In genomic region chr9:46016417-46016816, GRCm38 (mm10) we compare ENCODE assay signal across 15 mouse cellular contexts. TPM values are rescaled to one million over a fixed set of nuclear protein-coding genes. Genes with fewer than 3 reads are reported as not detected.
A peak's percentile ranks its signal among the peaks of the same experiment; 100 is the strongest.
DNase-seq lines count a peak whose midpoint lies in the region; ATAC-seq and TF ChIP-seq lines count a peak whose summit lies in the region.
"Had no signal": no experiment of that assay in that cellular context is flagged by ENCODE, and none has a peak within 500 bp of the region (broad histone marks: within the 10 kb centered on the region; RNA-seq: fewer than 3 reads in every experiment).

No protein-coding gene starts in this region.

- no peak for TF ChIP-seq RAD21 in MEL (IDR thresholded peaks at IDR 0.05; ENCODE audit: low read depth, low read length)

- no peak for DNase-seq in heart, postnatal 25 days (ENCODE audit: low spot score)
- no peak for DNase-seq in hindbrain, postnatal 0 days (ENCODE audit: low spot score)
- DNase-seq in hindbrain, embryonic 14.5 days (ENCODE audit: low spot score), result no peak
- no peak for DNase-seq in MEL (ENCODE audit: low read depth, low spot score)
- no peak for DNase-seq in embryonic facial prominence, embryonic 14.5 days (ENCODE audit: low spot score)
- no peak for DNase-seq in testis, postnatal 10 days (ENCODE audit: low spot score)
- DNase-seq: cerebellum, adult 8-10 months; liver, postnatal 0 days; thymus, postnatal 36 days had no signal

- no peaks in the 10 kb centered on the region for H3K27me3 ChIP-seq in heart, embryonic 12.5 days (replicated peaks)
- no peaks in the 10 kb centered on the region for H3K27me3 ChIP-seq in hindbrain, postnatal 0 days (ENCODE audit: insufficient read depth, low read length)
- H3K27me3 ChIP-seq in hindbrain, embryonic 14.5 days (ENCODE audit: control insufficient read depth, insufficient read depth, low read length), result no peaks in the 10 kb centered on the region
- no peaks in the 10 kb centered on the region for H3K27me3 ChIP-seq in MEL (ENCODE audit: control insufficient read depth in 1 of 2, insufficient read depth in 2 of 2, low read length in 2 of 2)
- no peaks in the 10 kb centered on the region for H3K27me3 ChIP-seq in embryonic facial prominence, embryonic 14.5 days (replicated peaks; ENCODE audit: control insufficient read depth, insufficient read depth, low read length)
- H3K27me3 ChIP-seq: limb, embryonic 13.5 days; midbrain, embryonic 13.5 days had no signal

- no peak for TF ChIP-seq POLR2A in MEL (IDR thresholded peaks at IDR 0.05; ENCODE audit: control insufficient read depth in 1 of 2, insufficient read depth in 1 of 2, low read depth in 1 of 2, low read length in 2 of 2, poor library complexity in 1 of 2)

- peaks cover 54% of the 10 kb centered on the region for H3K4me1 ChIP-seq in heart, embryonic 12.5 days (replicated peaks)
- peaks cover 26% of the 10 kb centered on the region for H3K4me1 ChIP-seq in hindbrain, postnatal 0 days (ENCODE audit: insufficient read depth, low read length)
- H3K4me1 ChIP-seq in hindbrain, embryonic 14.5 days (replicated peaks; ENCODE audit: control insufficient read depth, insufficient read depth, low read length), result peaks cover 39% of the 10 kb centered on the region
- peaks cover 3 to 8% of the 10 kb centered on the region in 2 experiments for H3K4me1 ChIP-seq in MEL (ENCODE audit: control insufficient read depth in 1 of 2, insufficient read depth in 2 of 2, low read length in 2 of 2)
- peaks cover 30% of the 10 kb centered on the region for H3K4me1 ChIP-seq in embryonic facial prominence, embryonic 14.5 days (ENCODE audit: control insufficient read depth, insufficient read depth, low read length)

- ATAC-seq in heart, embryonic 12.5 days (ENCODE audit: insufficient number of reproducible peaks, low FRiP score), result no peak
- ATAC-seq in hindbrain, postnatal 0 days, result no peak
- no peak for ATAC-seq in hindbrain, embryonic 14.5 days (ENCODE audit: low FRiP score)
- ATAC-seq in embryonic facial prominence, embryonic 14.5 days (ENCODE audit: low read depth), result no peak
- no peak for ATAC-seq in frontal cortex, adult (ENCODE audit: low TSS enrichment)
- ATAC-seq: CD4-positive, CD25-positive, alpha-beta regulatory T cell, adult 4 months; intestine, embryonic 16.5 days; liver, postnatal 0 days; midbrain, embryonic 13.5 days had no signal

- H3K79me2 ChIP-seq in MEL (ENCODE audit: control insufficient read depth, insufficient read depth, low read length, poor library complexity), result peaks cover 83% of the 10 kb centered on the region

- 71% methylated on average over 4 of the region's 4 CpGs for WGBS in heart, embryonic 12.5 days
- 69% methylated on average over 4 of the region's 4 CpGs for WGBS in hindbrain, postnatal 0 days
- 68% methylated on average over 4 of the region's 4 CpGs for WGBS in hindbrain, embryonic 14.5 days
- 68% methylated on average over 4 of the region's 4 CpGs for WGBS in embryonic facial prominence, embryonic 14.5 days

- intact Hi-C loops in heart, postnatal 25 days (cut with DNase I), result no loop called here

- no peak overlapping the region for H3K9ac ChIP-seq in heart, embryonic 12.5 days
- no peak overlapping the region for H3K9ac ChIP-seq in hindbrain, postnatal 0 days (replicated peaks; ENCODE audit: low read length)
- H3K9ac ChIP-seq in hindbrain, embryonic 14.5 days, result no peak overlapping the region
- no peak overlapping the region for H3K9ac ChIP-seq in MEL (ENCODE audit: control insufficient read depth, low read depth, low read length, poor library complexity, severe bottlenecking)
- no peak overlapping the region for H3K9ac ChIP-seq in embryonic facial prominence, embryonic 14.5 days (ENCODE audit: low read depth, low read length)
- H3K9ac ChIP-seq: limb, embryonic 13.5 days; liver, postnatal 0 days; midbrain, embryonic 13.5 days had no signal

- H3K4me3 ChIP-seq in heart, embryonic 12.5 days, result no peak overlapping the region
- no peak overlapping the region for H3K4me3 ChIP-seq in hindbrain, postnatal 0 days (ENCODE audit: low read length)
- H3K4me3 ChIP-seq in hindbrain, embryonic 14.5 days (replicated peaks; ENCODE audit: low read length), result no peak overlapping the region
- H3K4me3 ChIP-seq in MEL (ENCODE audit: control insufficient read depth in 1 of 2, insufficient read depth in 1 of 2, low read depth in 2 of 2, low read length in 2 of 2), result no peak overlapping the region
- H3K4me3 ChIP-seq in embryonic facial prominence, embryonic 14.5 days (ENCODE audit: low read depth, low read length), result no peak overlapping the region
- H3K4me3 ChIP-seq: midbrain, embryonic 13.5 days had no signal

- peak overlapping the region; percentile 87; the same call in 1 of the 2 replicates for H3K27ac ChIP-seq in heart, embryonic 12.5 days (ENCODE audit: poor library complexity, severe bottlenecking)
- H3K27ac ChIP-seq in hindbrain, postnatal 0 days, result no peak overlapping the region
- no peak overlapping the region for H3K27ac ChIP-seq in hindbrain, embryonic 14.5 days
- no peak overlapping the region for H3K27ac ChIP-seq in MEL (ENCODE audit: control insufficient read depth, low read depth, low read length)
- no peak overlapping the region for H3K27ac ChIP-seq in embryonic facial prominence, embryonic 14.5 days (replicated peaks; ENCODE audit: low read depth, low read length)
- H3K27ac ChIP-seq: limb, embryonic 13.5 days; midbrain, embryonic 13.5 days had no signal

- TF ChIP-seq EP300 in MEL (IDR thresholded peaks at IDR 0.05; ENCODE audit: low read depth in 1 of 2, low read length in 2 of 2), result no peak

- no peak for TF ChIP-seq CTCF in hindbrain, postnatal 0 days (IDR thresholded peaks at IDR 0.05; ENCODE audit: low read depth)
- no peak for TF ChIP-seq CTCF in MEL (IDR thresholded peaks at IDR 0.05 in 2 of 3, conservative IDR thresholded peaks at IDR 0.05 in 1 of 3; ENCODE audit: control insufficient read depth in 1 of 3, insufficient read depth in 1 of 3, low read depth in 2 of 3, low read length in 3 of 3, poor library complexity in 1 of 3, severe bottlenecking in 1 of 3)

- no peak overlapping the region for H3K4me2 ChIP-seq in heart, embryonic 12.5 days
- H3K4me2 ChIP-seq in hindbrain, postnatal 0 days (ENCODE audit: low read depth, low read length), result 0 out of 2 replicates have a peak overlapping the region, but pooled peaks have one; percentile 86
- no peak overlapping the region for H3K4me2 ChIP-seq in hindbrain, embryonic 14.5 days (replicated peaks)
- 0 out of 2 replicates have a peak overlapping the region, but pooled peaks have one; percentile 70 for H3K4me2 ChIP-seq in embryonic facial prominence, embryonic 14.5 days (ENCODE audit: low read depth, low read length)

- H3K36me3 ChIP-seq in heart, embryonic 12.5 days, result peaks cover 15% of the 10 kb centered on the region
- no peaks in the 10 kb centered on the region; the same call in 1 of the 2 replicates for H3K36me3 ChIP-seq in hindbrain, postnatal 0 days (ENCODE audit: insufficient read depth, low read length)
- H3K36me3 ChIP-seq in hindbrain, embryonic 14.5 days (replicated peaks; ENCODE audit: control insufficient read depth, insufficient read depth), result peaks cover 4% of the 10 kb centered on the region; the same call in 1 of the 2 replicates
- H3K36me3 ChIP-seq in MEL (ENCODE audit: control insufficient read depth in 1 of 2, insufficient read depth in 2 of 2, low read length in 2 of 2), result peaks cover 11 to 24% of the 10 kb centered on the region in 2 experiments
- H3K36me3 ChIP-seq in embryonic facial prominence, embryonic 14.5 days (ENCODE audit: control insufficient read depth, insufficient read depth, low read length), result no peaks in the 10 kb centered on the region; the same call in 1 of the 2 replicates

- no peaks in the 10 kb centered on the region for H3K9me3 ChIP-seq in heart, embryonic 12.5 days (replicated peaks)
- H3K9me3 ChIP-seq in hindbrain, postnatal 0 days (ENCODE audit: low read length), result no peaks in the 10 kb centered on the region
- H3K9me3 ChIP-seq in hindbrain, embryonic 14.5 days (ENCODE audit: control insufficient read depth, low read length), result no peaks in the 10 kb centered on the region
- no peaks in the 10 kb centered on the region for H3K9me3 ChIP-seq in MEL (replicated peaks; ENCODE audit: insufficient read depth, low read length)
- H3K9me3 ChIP-seq in embryonic facial prominence, embryonic 14.5 days (ENCODE audit: control insufficient read depth, low read length), result no peaks in the 10 kb centered on the region
- H3K9me3 ChIP-seq: limb, embryonic 13.5 days; midbrain, embryonic 13.5 days had no signal

TF ChIP-seq in MEL, 35 proteins besides CTCF, POLR2A, EP300 and RAD21:
- TF ChIP-seq NRF1 (IDR thresholded peaks at IDR 0.05; ENCODE audit: insufficient read depth, low read depth, low read length, poor library complexity, severe bottlenecking) (no peak), MXI1 (IDR thresholded peaks at IDR 0.05; ENCODE audit: low read depth, low read length) (peak; percentile 22; the same call in 1 of the 2 replicates)

RNA-seq across cellular contexts. Expression of gene Sik3, which starts 3.8 kb away (rescaled TPM):
- 13.9 and 15.0 TPM in 2 replicates for polyA plus RNA-seq in heart, embryonic 12.5 days (2016; fragmentation: Nextera tagmentation; extraction: Ambion mirVana)
- 10 to 100 TPM; 65.6 to 67.2 TPM for total RNA-seq in heart, postnatal 25 days (2021)
- 32.3 and 37.1 TPM in 2 replicates for total RNA-seq in hindbrain, postnatal 0 days (2014; rRNA removed)
- polyA plus RNA-seq in hindbrain, postnatal 0 days (2015; fragmentation: Nextera tagmentation; extraction: Ambion mirVana), result 12.5 and 12.6 TPM in 2 replicates
- polyA plus RNA-seq in hindbrain, embryonic 14.5 days (2014; fragmentation: Nextera tagmentation; extraction: Ambion mirVana), result 10.9 and 11.0 TPM in 2 replicates
- total RNA-seq in MEL (2012; rRNA removed), result 63.3 and 78.7 TPM in 2 replicates
- 100 to 1,000 TPM in 1 of 2 experiments, not detected in 1; 111 TPM for polyA plus RNA-seq in MEL (2012; ENCODE audit: insufficient read depth in 1 of 2, insufficient read length in 2 of 2, low read depth in 1 of 2, low replicate concordance in 2 of 2, missing spikeins in 1 of 2)
- 11.5 and 13.4 TPM in 2 replicates for polyA plus RNA-seq in embryonic facial prominence, embryonic 14.5 days (2014; fragmentation: Nextera tagmentation; extraction: Ambion mirVana)

RNA-seq across cellular contexts. Expression of gene Pafah1b2, which starts 3.9 kb away (rescaled TPM):
- polyA plus RNA-seq in heart, embryonic 12.5 days (2016; fragmentation: Nextera tagmentation; extraction: Ambion mirVana), result 173 and 175 TPM in 2 replicates
- total RNA-seq in heart, postnatal 25 days (2021), result 10 to 100 TPM; 55.1 to 62.3 TPM
- 137 and 186 TPM in 2 replicates for total RNA-seq in hindbrain, postnatal 0 days (2014; rRNA removed)
- 222 and 243 TPM in 2 replicates for polyA plus RNA-seq in hindbrain, postnatal 0 days (2015; fragmentation: Nextera tagmentation; extraction: Ambion mirVana)
- polyA plus RNA-seq in hindbrain, embryonic 14.5 days (2014; fragmentation: Nextera tagmentation; extraction: Ambion mirVana), result 289 and 303 TPM in 2 replicates
- 125 and 127 TPM in 2 replicates for total RNA-seq in MEL (2012; rRNA removed)
- 100 to 1,000 TPM; 131 to 178 TPM for polyA plus RNA-seq in MEL (2012; ENCODE audit: insufficient read depth in 1 of 2, insufficient read length in 2 of 2, low read depth in 1 of 2, low replicate concordance in 2 of 2, missing spikeins in 1 of 2)
- 167 and 188 TPM in 2 replicates for polyA plus RNA-seq in embryonic facial prominence, embryonic 14.5 days (2014; fragmentation: Nextera tagmentation; extraction: Ambion mirVana)

Comparison
In these comparisons a context has a peak if more than half of its experiments do, and no peak if none do; other contexts are left out.
1. H3K4me2 ChIP-seq: peak in hindbrain, postnatal 0 days (single experiment) and embryonic facial prominence, embryonic 14.5 days (single experiment); none in heart, embryonic 12.5 days (single experiment) and hindbrain, embryonic 14.5 days (single experiment).